Mouse (Mus musculus) bone marrow macrophage, adult 2 months (primary cell): Measurements from ENCODE around the gene Gm21858. TPM values are rescaled to one million over a fixed set of nuclear protein-coding genes. Genes with fewer than 3 reads are reported as not detected.
"Not testable (repeated sequence)": the region's sequence is repeated elsewhere in the genome, so short reads cannot be mapped to it uniquely, and the experiment has no call there.

Experiments used
- H3K27ac ChIP-seq: 2 replicates; pipeline ENCODE4 v1.5.1; 2012; ENCODE audit warnings: low read depth, low read length; ENCODE audit not compliant: insufficient read depth
- H3K4me1 ChIP-seq: 2 replicates; pipeline ENCODE4 v1.6.1; 2012; ENCODE audit warnings: low read length; ENCODE audit not compliant: control insufficient read depth, insufficient read depth
- H3K4me3 ChIP-seq: 2 replicates; pipeline ENCODE4 v1.5.1; 2012; ENCODE audit warnings: mild to moderate bottlenecking, low read length, moderate library complexity; ENCODE audit not compliant: insufficient read depth
- polyA plus RNA-seq: library from polyadenylated mRNA; stranded (reverse); fragments of >200 nt; gene quantifications from 2 replicates; pipeline ENCODE4 v1.2.4, GENCODE M21; 2012; ENCODE audit not compliant: missing spikeins, insufficient read depth, insufficient read length

The Gm21858 gene
- not detected in 2 replicates for polyA plus RNA-seq

DNA sequence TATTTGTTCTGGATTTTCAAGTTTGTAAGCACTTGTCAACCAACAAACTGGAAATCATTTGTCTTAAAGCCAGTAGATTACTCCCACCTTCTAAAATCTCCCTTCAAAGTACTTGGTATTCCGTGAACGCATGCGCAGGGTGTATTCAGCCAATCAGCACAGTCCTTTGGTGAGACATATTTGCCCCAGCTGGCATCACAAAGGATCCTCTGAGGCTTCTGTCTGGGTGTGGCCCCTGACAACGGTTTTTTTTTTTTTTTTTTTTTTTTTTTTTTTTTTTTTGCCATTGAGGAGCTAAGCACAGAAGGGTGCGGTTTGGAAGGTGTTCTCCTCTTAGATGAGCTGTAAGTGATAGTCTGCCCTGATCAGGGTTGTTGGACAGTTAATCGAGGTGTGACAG is at the start of gene Gm21858:
Gm21858 (plus strand) TSS at position 301 of the 400 bp plus-strand sequence.
- H3K4me1 ChIP-seq, H3K27ac ChIP-seq, H3K4me3 ChIP-seq: not testable (repeated sequence)
